Mouse (Mus musculus): ENCODE data around the gene Wwox. TPM values are rescaled to one million over a fixed set of nuclear protein-coding genes. Genes with fewer than 3 reads are reported as not detected.

Wwox gene
- total and polyA plus RNA-seq, 3 experiments: 7.6 to 61.8 (median 12.2) TPM

GRCm38 (mm10) chr8:114806826-114807420, 367.5 kb downstream of the Wwox start:
- Histone ChIP-seq H3K79me2 (ENCODE audit: control insufficient read depth, insufficient read depth, low read length, poor library complexity) (no peaks in the 10 kb centered on the region), H3K9ac (ENCODE audit: control insufficient read depth, low read depth, low read length, poor library complexity, severe bottlenecking) (no peak overlapping the region), H3K36me3 (ENCODE audit: control insufficient read depth in 1 of 2, insufficient read depth in 2 of 2, low read length in 2 of 2) (no peaks in the 10 kb centered on the region), H3K4me1 (ENCODE audit: control insufficient read depth in 1 of 2, insufficient read depth in 2 of 2, low read length in 2 of 2) (no peaks in the 10 kb centered on the region), H3K27ac (ENCODE audit: control insufficient read depth, low read depth, low read length) (no peak overlapping the region), H3K4me3 (ENCODE audit: control insufficient read depth in 1 of 2, insufficient read depth in 1 of 2, low read depth in 2 of 2, low read length in 2 of 2) (no peak overlapping the region), H3K27me3 (ENCODE audit: control insufficient read depth in 1 of 2, insufficient read depth in 2 of 2, low read length in 2 of 2) (no peaks in the 10 kb centered on the region), H3K9me3 (replicated peaks; ENCODE audit: insufficient read depth, low read length) (no peaks in the 10 kb centered on the region)
- no peak for TF ChIP-seq POLR2AphosphoS5 (IDR thresholded peaks at IDR 0.05; ENCODE audit: borderline replicate concordance, low read depth, low read length)
- no peak for DNase-seq (ENCODE audit: low read depth, low spot score)

- H3K9me3 ChIP-seq (replicated peaks; ENCODE audit: insufficient read depth, low read length): no peaks in the 10 kb centered on the region
- H3K4me1 ChIP-seq (ENCODE audit: control insufficient read depth in 1 of 2, insufficient read depth in 2 of 2, low read length in 2 of 2): no peaks in the 10 kb centered on the region
- no peaks in the 10 kb centered on the region for H3K27me3 ChIP-seq (ENCODE audit: control insufficient read depth in 1 of 2, insufficient read depth in 2 of 2, low read length in 2 of 2)
- no peaks in the 10 kb centered on the region for H3K79me2 ChIP-seq (ENCODE audit: control insufficient read depth, insufficient read depth, low read length, poor library complexity)
- no peak overlapping the region for H3K4me3 ChIP-seq (ENCODE audit: control insufficient read depth in 1 of 2, insufficient read depth in 1 of 2, low read depth in 2 of 2, low read length in 2 of 2)
- no peak overlapping the region for H3K9ac ChIP-seq (ENCODE audit: control insufficient read depth, low read depth, low read length, poor library complexity, severe bottlenecking)
- no peak for DNase-seq (ENCODE audit: low read depth, low spot score)
- no peaks in the 10 kb centered on the region for H3K36me3 ChIP-seq (ENCODE audit: control insufficient read depth in 1 of 2, insufficient read depth in 2 of 2, low read length in 2 of 2)
- H3K27ac ChIP-seq (ENCODE audit: control insufficient read depth, low read depth, low read length): no peak overlapping the region
- TF ChIP-seq SIN3A (IDR thresholded peaks at IDR 0.05; ENCODE audit: low read length): no peak
- no peak for TF ChIP-seq CTCF (IDR thresholded peaks at IDR 0.05 in 2 of 3, conservative IDR thresholded peaks at IDR 0.05 in 1 of 3; ENCODE audit: control insufficient read depth in 1 of 3, insufficient read depth in 1 of 3, low read depth in 2 of 3, low read length in 3 of 3, poor library complexity in 1 of 3, severe bottlenecking in 1 of 3)
- no peak for TF ChIP-seq NRF1 (IDR thresholded peaks at IDR 0.05; ENCODE audit: insufficient read depth, low read depth, low read length, poor library complexity, severe bottlenecking)
- TF ChIP-seq UBTF (IDR thresholded peaks at IDR 0.05; ENCODE audit: borderline replicate concordance, insufficient read depth, low read depth, low read length): no peak
- TF ChIP-seq SMC3 (IDR thresholded peaks at IDR 0.05; ENCODE audit: low read depth, low read length): no peak
- no peak for TF ChIP-seq MAX (IDR thresholded peaks at IDR 0.05; ENCODE audit: low read length)
- no peak for TF ChIP-seq ZMIZ1 (IDR thresholded peaks at IDR 0.05; ENCODE audit: low read depth, low read length)
- TF ChIP-seq BHLHE40 (IDR thresholded peaks at IDR 0.05; ENCODE audit: borderline replicate concordance, low read depth, low read length): no peak
- TF ChIP-seq USF1 (IDR thresholded peaks at IDR 0.05; ENCODE audit: low read depth, low read length): no peak
- no peak for TF ChIP-seq NELFE (IDR thresholded peaks at IDR 0.05; ENCODE audit: low read depth, low read length)
- no peak for TF ChIP-seq MAFK (IDR thresholded peaks at IDR 0.05; ENCODE audit: borderline replicate concordance, low read depth, low read length)
- TF ChIP-seq RAD21 (IDR thresholded peaks at IDR 0.05; ENCODE audit: low read depth, low read length): no peak
- TF ChIP-seq MYB (IDR thresholded peaks at IDR 0.05; ENCODE audit: low read depth, low read length): no peak
Measured at GRCm38 (mm10) chr8:114807676-114808426, 368.4 kb downstream of the Wwox start.
